Mouse (Mus musculus): ENCODE results near the gene Lysmd2. TPM values are rescaled to one million over a fixed set of nuclear protein-coding genes. Genes with fewer than 3 reads are reported as not detected.
A peak's percentile ranks its signal among the peaks of the same experiment; 100 is the strongest.

Gene Lysmd2
- polyA plus RNA-seq, 1 experiment: 11.9 TPM

DNA sequence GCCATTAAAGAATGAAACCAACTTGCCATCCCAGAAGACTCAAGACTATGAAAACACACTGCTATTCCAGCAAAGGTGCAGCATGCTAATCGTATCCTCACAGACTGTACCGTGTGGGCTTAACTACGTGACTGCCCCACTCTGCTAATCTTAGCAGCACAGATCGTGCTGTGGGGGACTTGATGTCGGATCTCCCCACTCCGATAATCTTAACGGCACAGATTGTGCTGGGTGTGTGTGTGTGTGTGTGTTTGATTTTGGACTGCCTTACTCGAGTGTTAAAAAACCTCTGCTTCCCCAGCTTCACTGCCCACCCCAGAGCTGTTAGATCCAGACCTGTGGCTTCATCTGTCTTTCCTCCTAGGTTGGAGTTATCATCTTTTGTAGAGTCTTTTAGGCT, 35.4 kb downstream of the Lysmd2 start:
- Histone ChIP-seq H3K4me3 (replicated peaks) (no peak overlapping the region), H3K27me3 (replicated peaks) (no peaks in the 10 kb centered on the region), H3K4me1 (no peaks in the 10 kb centered on the region), H3K9me3 (no peaks in the 10 kb centered on the region; the same call in 1 of the 2 replicates), H3K36me3 (replicated peaks; ENCODE audit: low read length) (no peaks in the 10 kb centered on the region)
- no peak for TF ChIP-seq FLI1 (IDR thresholded peaks at IDR 0.05; ENCODE audit: low read length)
- TF ChIP-seq GATA1 (IDR thresholded peaks at IDR 0.05; ENCODE audit: borderline replicate concordance, low read length): no peak

GRCm38 (mm10) chr9:75665364-75665763, 39.8 kb downstream of the Lysmd2 start:
- Histone ChIP-seq H3K9me3 (no peaks in the 10 kb centered on the region; the same call in 1 of the 2 replicates), H3K4me3 (replicated peaks) (no peak overlapping the region), H3K27me3 (replicated peaks) (no peaks in the 10 kb centered on the region), H3K4me1 (no peaks in the 10 kb centered on the region), H3K36me3 (replicated peaks; ENCODE audit: low read length) (no peaks in the 10 kb centered on the region)
- TF ChIP-seq FLI1 (IDR thresholded peaks at IDR 0.05; ENCODE audit: low read length) (no peak), GATA1 (IDR thresholded peaks at IDR 0.05; ENCODE audit: borderline replicate concordance, low read length) (no peak)

DNA sequence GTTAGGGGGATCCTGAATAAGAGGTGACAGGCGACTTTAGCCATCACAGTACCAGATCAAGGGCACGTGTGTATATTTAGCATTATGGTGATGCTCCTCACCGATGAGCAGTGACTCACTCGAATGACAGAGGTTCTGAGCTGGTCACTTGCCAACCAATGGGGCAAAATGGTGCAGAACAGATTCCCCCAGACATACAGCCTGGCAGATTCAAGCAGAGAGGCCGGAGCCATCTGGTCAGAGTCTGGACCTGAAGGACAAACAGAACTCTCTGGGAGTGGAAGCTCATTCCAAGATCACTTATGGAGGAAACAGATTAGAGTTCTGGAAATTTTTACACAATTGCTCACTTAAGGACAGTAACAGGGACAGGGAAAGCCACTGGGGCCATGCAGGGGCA, 41.1 kb downstream of the Lysmd2 start:
- Histone ChIP-seq H3K9me3 (no peaks in the 10 kb centered on the region), H3K4me1 (no peaks in the 10 kb centered on the region), H3K27me3 (replicated peaks) (no peaks in the 10 kb centered on the region), H3K36me3 (replicated peaks; ENCODE audit: low read length) (no peaks in the 10 kb centered on the region), H3K4me3 (replicated peaks) (no peak overlapping the region)
- no peak for TF ChIP-seq FLI1 (IDR thresholded peaks at IDR 0.05; ENCODE audit: low read length)
- no peak for TF ChIP-seq GATA1 (IDR thresholded peaks at IDR 0.05; ENCODE audit: borderline replicate concordance, low read length)

DNA sequence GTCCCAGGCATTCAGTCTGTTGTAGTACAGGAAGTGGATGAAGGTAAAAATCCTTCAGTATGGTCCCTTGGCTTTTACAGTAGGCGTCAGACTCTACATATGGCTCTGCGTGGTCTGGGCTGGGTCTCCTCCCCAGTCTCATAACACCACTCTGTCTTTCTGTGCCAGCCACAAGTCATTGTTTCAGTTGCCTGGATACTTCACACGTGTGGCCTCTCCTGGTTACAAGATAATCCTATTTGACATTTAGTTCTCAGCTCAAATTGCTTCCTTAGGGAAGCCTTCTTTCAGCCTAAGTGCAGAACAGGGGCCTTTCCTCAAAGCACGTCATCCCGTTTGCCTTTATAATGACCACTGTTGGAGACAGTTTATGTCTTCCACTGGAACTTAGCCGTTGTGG, 47.2 kb downstream of the Lysmd2 start:
- Histone ChIP-seq H3K4me3 (replicated peaks) (no peak overlapping the region), H3K27me3 (replicated peaks) (no peaks in the 10 kb centered on the region), H3K9me3 (no peaks in the 10 kb centered on the region), H3K4me1 (no peaks in the 10 kb centered on the region), H3K36me3 (replicated peaks; ENCODE audit: low read length) (no peaks in the 10 kb centered on the region)
- TF ChIP-seq FLI1 (IDR thresholded peaks at IDR 0.05; ENCODE audit: low read length) (no peak), GATA1 (IDR thresholded peaks at IDR 0.05; ENCODE audit: borderline replicate concordance, low read length) (no peak)

- Histone ChIP-seq H3K9me3 (no peaks in the 10 kb centered on the region), H3K27me3 (replicated peaks) (no peaks in the 10 kb centered on the region), H3K36me3 (replicated peaks; ENCODE audit: low read length) (no peaks in the 10 kb centered on the region), H3K4me1 (no peaks in the 10 kb centered on the region), H3K4me3 (replicated peaks) (no peak overlapping the region)
- TF ChIP-seq GATA1 (IDR thresholded peaks at IDR 0.05; ENCODE audit: borderline replicate concordance, low read length): no peak
- TF ChIP-seq FLI1 (IDR thresholded peaks at IDR 0.05; ENCODE audit: low read length): no peak
These were observed 50.7 kb downstream of the Lysmd2 start for GRCm38 (mm10) chr9:75676226-75676625.

- Histone ChIP-seq H3K4me3 (replicated peaks) (no peak overlapping the region), H3K9me3 (0 out of 2 replicates have a peak, but pooled peaks cover under 1% of the 10 kb centered on the region), H3K4me1 (no peaks in the 10 kb centered on the region), H3K27me3 (replicated peaks) (peaks cover under 1% of the 10 kb centered on the region), H3K36me3 (replicated peaks; ENCODE audit: low read length) (no peaks in the 10 kb centered on the region)
- TF ChIP-seq FLI1 (IDR thresholded peaks at IDR 0.05; ENCODE audit: low read length) (no peak), GATA1 (IDR thresholded peaks at IDR 0.05; ENCODE audit: borderline replicate concordance, low read length) (no peak)
These were observed 52.8 kb downstream of the Lysmd2 start for GRCm38 (mm10) chr9:75678341-75678740.

DNA sequence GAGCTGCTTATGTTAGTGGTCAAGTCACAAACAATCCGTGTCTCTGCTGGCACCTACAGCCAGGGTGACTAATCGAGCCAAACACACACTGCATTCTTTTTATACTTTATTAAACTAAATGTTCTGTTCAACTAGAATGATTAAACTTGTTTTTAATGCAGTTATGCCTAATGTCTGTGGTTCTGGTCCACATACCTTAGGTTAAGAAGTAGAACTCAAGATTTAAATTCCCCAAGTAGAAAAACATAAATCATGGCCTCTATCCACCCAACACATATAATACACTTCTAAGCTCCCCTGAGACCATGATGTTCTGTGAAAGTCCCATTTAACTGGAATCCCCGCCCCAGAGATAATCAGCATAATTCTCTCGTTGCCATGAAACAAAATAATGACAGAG, 54.1 kb downstream of the Lysmd2 start:
- TF ChIP-seq GATA1 (IDR thresholded peaks at IDR 0.05; ENCODE audit: borderline replicate concordance, low read length): no peak
- TF ChIP-seq FLI1 (IDR thresholded peaks at IDR 0.05; ENCODE audit: low read length): no peak
- Histone ChIP-seq H3K27me3 (replicated peaks) (peaks cover 8% of the 10 kb centered on the region), H3K4me3 (replicated peaks) (no peak overlapping the region)

DNA sequence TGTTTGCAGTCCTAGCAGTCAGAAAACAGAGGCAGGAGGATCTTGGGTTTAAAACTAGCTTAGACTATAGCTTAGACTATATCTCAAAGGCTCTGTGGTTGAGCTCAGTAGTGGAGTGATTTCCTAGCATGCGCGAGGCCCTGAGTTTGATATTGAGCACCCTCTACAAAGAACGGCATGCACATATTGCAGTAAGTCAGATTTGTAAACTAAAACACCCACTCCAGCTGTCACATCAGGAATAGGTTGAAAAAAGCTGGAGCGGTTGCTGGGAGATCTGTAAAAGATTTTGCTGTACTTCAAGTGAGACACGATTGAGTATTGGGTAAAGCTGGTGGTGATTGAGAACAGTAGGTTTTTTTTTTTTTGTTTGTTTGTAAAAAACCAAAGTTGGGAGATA, 55.1 kb downstream of the Lysmd2 start:
- TF ChIP-seq FLI1 (IDR thresholded peaks at IDR 0.05; ENCODE audit: low read length) (no peak), GATA1 (IDR thresholded peaks at IDR 0.05; ENCODE audit: borderline replicate concordance, low read length) (no peak)
- Histone ChIP-seq H3K9me3 (peaks cover 8% of the 10 kb centered on the region), H3K27me3 (replicated peaks) (peaks cover 8% of the 10 kb centered on the region)

More for the DNA sequence above, 54.1 kb downstream of the Lysmd2 start:
- 0 out of 2 replicates have a peak, but pooled peaks cover 4% of the 10 kb centered on the region for H3K4me1 ChIP-seq
- H3K9me3 ChIP-seq: peaks cover 8% of the 10 kb centered on the region
- no peaks in the 10 kb centered on the region for H3K36me3 ChIP-seq (replicated peaks; ENCODE audit: low read length)

GRCm38 (mm10) chr9:75683426-75684191, 58.1 kb downstream of the Lysmd2 start, which contains the start of gene Scg3:
TSS of gene Scg3 (minus strand) at chr9:75684056.
- H3K4me1 ChIP-seq: 0 out of 2 replicates have a peak, but pooled peaks cover 4% of the 10 kb centered on the region
- no peak for TF ChIP-seq GATA1 (IDR thresholded peaks at IDR 0.05; ENCODE audit: borderline replicate concordance, low read length)
- no peak for TF ChIP-seq FLI1 (IDR thresholded peaks at IDR 0.05; ENCODE audit: low read length)
- H3K4me3 ChIP-seq (replicated peaks): peak within 1 kb of the TSS; percentile 64
- peaks cover 14% of the 10 kb centered on the region for H3K9me3 ChIP-seq
- no peaks in the 10 kb centered on the region for H3K36me3 ChIP-seq (replicated peaks; ENCODE audit: low read length)
- peaks cover 8% of the 10 kb centered on the region for H3K27me3 ChIP-seq (replicated peaks)

More for the DNA sequence above, 55.1 kb downstream of the Lysmd2 start:
- H3K4me1 ChIP-seq: 0 out of 2 replicates have a peak, but pooled peaks cover 4% of the 10 kb centered on the region
- H3K4me3 ChIP-seq (replicated peaks): no peak overlapping the region
- H3K36me3 ChIP-seq (replicated peaks; ENCODE audit: low read length): no peaks in the 10 kb centered on the region

GRCm38 (mm10) chr9:75684292-75684691, 58.8 kb downstream of the Lysmd2 start:
- Histone ChIP-seq H3K9me3 (peaks cover 16% of the 10 kb centered on the region), H3K4me1 (0 out of 2 replicates have a peak, but pooled peaks cover 4% of the 10 kb centered on the region), H3K27me3 (replicated peaks) (peaks cover 8% of the 10 kb centered on the region), H3K36me3 (replicated peaks; ENCODE audit: low read length) (no peaks in the 10 kb centered on the region), H3K4me3 (replicated peaks) (no peak overlapping the region)
- TF ChIP-seq FLI1 (IDR thresholded peaks at IDR 0.05; ENCODE audit: low read length): no peak
- TF ChIP-seq GATA1 (IDR thresholded peaks at IDR 0.05; ENCODE audit: borderline replicate concordance, low read length): no peak
